In genomic region chr1:69105493-69106321, GRCm38 (mm10) we compare ENCODE assay signal across 8 mouse cellular contexts. TPM values are rescaled to one million over a fixed set of nuclear protein-coding genes. Genes with fewer than 3 reads are reported as not detected.
DNase-seq lines count a peak whose midpoint lies in the region; ATAC-seq and TF ChIP-seq lines count a peak whose summit lies in the region.

No protein-coding gene starts in this region.

- TF ChIP-seq CTCF in testis, adult 2 months (IDR thresholded peaks at IDR 0.05; ENCODE audit: control insufficient read depth, insufficient read depth, insufficient replicate concordance, low read depth, low read length) = no peak

- H3K36me3 ChIP-seq in forebrain, embryonic 13.5 days (ENCODE audit: poor library complexity, severe bottlenecking) = no peaks in the 10 kb centered on the region
- H3K36me3 ChIP-seq in hindbrain, embryonic 14.5 days (replicated peaks; ENCODE audit: control insufficient read depth, insufficient read depth) = no peaks in the 10 kb centered on the region
- H3K36me3 ChIP-seq in testis, adult 2 months (ENCODE audit: control insufficient read depth, insufficient read depth, low read length) = no peaks in the 10 kb centered on the region

- under 1% methylated on average over 29 of the region's 29 CpGs for WGBS in forebrain, embryonic 13.5 days
- WGBS in hindbrain, embryonic 14.5 days = under 1% methylated on average over 29 of the region's 29 CpGs

- DNase-seq in Muller cell, postnatal 12 days (ENCODE audit: inconsistent ontology term) = peak; percentile 56
- peak; percentile 28 for DNase-seq in cerebellum, adult 11 months
- DNase-seq in hindbrain, embryonic 14.5 days (ENCODE audit: low spot score) = peak; percentile 58
- peak; percentile 14 to 26 for DNase-seq in left cerebral cortex, adult 8-10 months (ENCODE audit: low spot score in 2 of 2)
- DNase-seq in lung, postnatal 4 days = peak; percentile 7 to 23

- H3K9me3 ChIP-seq in forebrain, embryonic 13.5 days (replicated peaks) = no peaks in the 10 kb centered on the region
- H3K9me3 ChIP-seq in hindbrain, embryonic 14.5 days (ENCODE audit: control insufficient read depth, low read length) = no peaks in the 10 kb centered on the region

- H3K27me3 ChIP-seq in forebrain, embryonic 13.5 days = peaks cover 42% of the 10 kb centered on the region
- no peaks in the 10 kb centered on the region for H3K27me3 ChIP-seq in hindbrain, embryonic 14.5 days (ENCODE audit: control insufficient read depth, insufficient read depth, low read length)
- no peaks in the 10 kb centered on the region for H3K27me3 ChIP-seq in testis, adult 2 months (ENCODE audit: control insufficient read depth, insufficient read depth, low read length)

- peaks cover 23% of the 10 kb centered on the region for H3K4me1 ChIP-seq in forebrain, embryonic 13.5 days
- H3K4me1 ChIP-seq in hindbrain, embryonic 14.5 days (replicated peaks; ENCODE audit: control insufficient read depth, insufficient read depth, low read length) = no peaks in the 10 kb centered on the region; the same call in 1 of the 2 replicates
- H3K4me1 ChIP-seq in testis, adult 2 months (ENCODE audit: control insufficient read depth, insufficient read depth, low read length) = peaks cover 19% of the 10 kb centered on the region

- peak overlapping the region; percentile 76 for H3K9ac ChIP-seq in forebrain, embryonic 13.5 days
- peak overlapping the region; percentile 84 for H3K9ac ChIP-seq in hindbrain, embryonic 14.5 days

- peak overlapping the region; percentile 70 for H3K27ac ChIP-seq in forebrain, embryonic 13.5 days
- H3K27ac ChIP-seq in hindbrain, embryonic 14.5 days = peak overlapping the region; percentile 78
- H3K27ac ChIP-seq in testis, adult 2 months (ENCODE audit: control insufficient read depth, insufficient read depth, low read depth, low read length) = no peak overlapping the region

- no peak for TF ChIP-seq POLR2A in testis, adult 2 months (IDR thresholded peaks at IDR 0.05; ENCODE audit: control insufficient read depth, low read depth, low read length)

- H3K4me2 ChIP-seq in forebrain, embryonic 13.5 days = peak overlapping the region; percentile 98
- H3K4me2 ChIP-seq in hindbrain, embryonic 14.5 days (replicated peaks) = peak overlapping the region; percentile 91

- ATAC-seq in forebrain, embryonic 13.5 days = 0 out of 2 replicates have a peak, but pooled peaks have one; percentile 14
- ATAC-seq in hindbrain, embryonic 14.5 days (ENCODE audit: low FRiP score) = peak; percentile 58
- no peak for ATAC-seq in granulocyte monocyte progenitor cell, adult 5-6 weeks (replicated peaks; ENCODE audit: poor library complexity, severe bottlenecking)

- H3K4me3 ChIP-seq in forebrain, embryonic 13.5 days = peak overlapping the region; percentile 71
- H3K4me3 ChIP-seq in hindbrain, embryonic 14.5 days (replicated peaks; ENCODE audit: low read length) = peak overlapping the region; percentile 85
- H3K4me3 ChIP-seq in testis, adult 2 months (ENCODE audit: control insufficient read depth, low read depth, low read length) = peak overlapping the region; percentile 33

RNA-seq across cellular contexts. Expression of gene Erbb4, which starts 2.2 kb away (rescaled TPM):
- 8.9 and 11.2 TPM in 2 replicates for polyA plus RNA-seq in forebrain, embryonic 13.5 days (2015; fragmentation: Nextera tagmentation; extraction: Ambion mirVana)
- 21.0 and 23.7 TPM in 2 replicates for polyA plus RNA-seq in hindbrain, embryonic 14.5 days (2014; fragmentation: Nextera tagmentation; extraction: Ambion mirVana)
- total RNA-seq in left cerebral cortex, adult 8-10 months (2022) = 10 to 100 TPM; 50.5 to 68.5 (median 57.1) TPM
- polyA plus RNA-seq in testis, adult 2 months (2012; rRNA removed) = 0.25 and 0.28 TPM in 2 replicates
- not detected in 2 replicates for total RNA-seq in granulocyte monocyte progenitor cell, adult 5-6 weeks (2014; fragmentation: Nextera tagmentation)
- total RNA-seq in granulocyte monocyte progenitor cell, adult 5-6 weeks (2017) = not detected in 2 replicates

Comparison
In these comparisons a context has a peak if more than half of its experiments do, and no peak if none do; other contexts are left out.
1. H3K4me3 ChIP-seq: peak in every context shown above with its lines; median percentile 85 in hindbrain, embryonic 14.5 days; 71 in forebrain, embryonic 13.5 days; 33 in testis, adult 2 months.